Mouse (Mus musculus): ENCODE measurements around the gene Fmnl1. TPM values are rescaled to one million over a fixed set of nuclear protein-coding genes. Genes with fewer than 3 reads are reported as not detected.

Gene Fmnl1
- polyA plus RNA-seq, 1 experiment from 2014 or later: 1.1 TPM

- no peak overlapping the region for H3K27ac ChIP-seq (ENCODE audit: low read depth, low read length)
- no peaks in the 10 kb centered on the region for H3K36me3 ChIP-seq (ENCODE audit: control insufficient read depth, insufficient read depth, low read length)
- no peak for ATAC-seq (replicated peaks; ENCODE audit: insufficient number of reproducible peaks, low FRiP score, low TSS enrichment)
- no peaks in the 10 kb centered on the region for H3K9me3 ChIP-seq (replicated peaks; ENCODE audit: control insufficient read depth, low read length)
- H3K4me1 ChIP-seq (ENCODE audit: control insufficient read depth, insufficient read depth, low read length): peaks cover 12% of the 10 kb centered on the region; the same call in 1 of the 2 replicates
- H3K27me3 ChIP-seq (ENCODE audit: control insufficient read depth, insufficient read depth, low read length): peaks cover 53% of the 10 kb centered on the region
- no peak overlapping the region for H3K9ac ChIP-seq (ENCODE audit: low read depth, low read length)
- H3K4me3 ChIP-seq (ENCODE audit: low read depth, low read length): no peak overlapping the region
- H3K4me2 ChIP-seq: no peak overlapping the region
These were observed 31.5 kb downstream of the Fmnl1 start for GRCm38 (mm10) chr11:103202376-103202775.

- no peak overlapping the region for H3K27ac ChIP-seq (ENCODE audit: low read depth, low read length)
- ATAC-seq (replicated peaks; ENCODE audit: insufficient number of reproducible peaks, low FRiP score, low TSS enrichment): no peak
- H3K4me1 ChIP-seq (ENCODE audit: control insufficient read depth, insufficient read depth, low read length): no peaks in the 10 kb centered on the region
- H3K27me3 ChIP-seq (ENCODE audit: control insufficient read depth, insufficient read depth, low read length): peaks cover 17% of the 10 kb centered on the region
- H3K36me3 ChIP-seq (ENCODE audit: control insufficient read depth, insufficient read depth, low read length): no peaks in the 10 kb centered on the region
- H3K9ac ChIP-seq (ENCODE audit: low read depth, low read length): no peak overlapping the region
- H3K4me3 ChIP-seq (ENCODE audit: low read depth, low read length): no peak overlapping the region
- no peak overlapping the region for H3K4me2 ChIP-seq
- WGBS (ENCODE audit: insufficient replicate concordance): 84% methylated on average over 6 of the region's 6 CpGs
- H3K9me3 ChIP-seq (replicated peaks; ENCODE audit: control insufficient read depth, low read length): no peaks in the 10 kb centered on the region
These were observed 35.3 kb downstream of the Fmnl1 start for GRCm38 (mm10) chr11:103206203-103206602.

GRCm38 (mm10) chr11:103208458-103208857 is 37.6 kb downstream of the Fmnl1 start, which contains the start of gene 1700023F06Rik:
Gene 1700023F06Rik, minus strand, starts transcription at chr11:103208558.
- no peak within 1 kb of the TSS for H3K27ac ChIP-seq (ENCODE audit: low read depth, low read length)
- no peak within 1 kb of the TSS for H3K4me3 ChIP-seq (ENCODE audit: low read depth, low read length)
- no peaks in the 10 kb centered on the region for H3K9me3 ChIP-seq (replicated peaks; ENCODE audit: control insufficient read depth, low read length)
- no peak for ATAC-seq (replicated peaks; ENCODE audit: insufficient number of reproducible peaks, low FRiP score, low TSS enrichment)
- no peaks in the 10 kb centered on the region for H3K4me1 ChIP-seq (ENCODE audit: control insufficient read depth, insufficient read depth, low read length)
- H3K27me3 ChIP-seq (ENCODE audit: control insufficient read depth, insufficient read depth, low read length): peaks cover 4% of the 10 kb centered on the region; the same call in 1 of the 2 replicates
- 88% methylated on average over 3 of the region's 3 CpGs for WGBS (ENCODE audit: insufficient replicate concordance)
- no peak within 1 kb of the TSS for H3K9ac ChIP-seq (ENCODE audit: low read depth, low read length)
- H3K36me3 ChIP-seq (ENCODE audit: control insufficient read depth, insufficient read depth, low read length): no peaks in the 10 kb centered on the region
- no peak within 1 kb of the TSS for H3K4me2 ChIP-seq

- no peak for ATAC-seq (replicated peaks; ENCODE audit: insufficient number of reproducible peaks, low FRiP score, low TSS enrichment)
- Histone ChIP-seq H3K27ac (ENCODE audit: low read depth, low read length) (no peak overlapping the region), H3K9me3 (replicated peaks; ENCODE audit: control insufficient read depth, low read length) (no peaks in the 10 kb centered on the region), H3K4me2 (no peak overlapping the region), H3K9ac (ENCODE audit: low read depth, low read length) (no peak overlapping the region), H3K4me3 (ENCODE audit: low read depth, low read length) (no peak overlapping the region), H3K4me1 (ENCODE audit: control insufficient read depth, insufficient read depth, low read length) (no peaks in the 10 kb centered on the region), H3K27me3 (ENCODE audit: control insufficient read depth, insufficient read depth, low read length) (peaks cover 4% of the 10 kb centered on the region; the same call in 1 of the 2 replicates), H3K36me3 (ENCODE audit: control insufficient read depth, insufficient read depth, low read length) (no peaks in the 10 kb centered on the region)
- WGBS (ENCODE audit: insufficient replicate concordance): 65% methylated on average over 8 of the region's 8 CpGs
These were observed 39.4 kb downstream of the Fmnl1 start for GRCm38 (mm10) chr11:103210291-103210690.

- Histone ChIP-seq H3K27ac (ENCODE audit: low read depth, low read length) (no peak overlapping the region), H3K4me3 (ENCODE audit: low read depth, low read length) (no peak overlapping the region), H3K4me2 (no peak overlapping the region), H3K36me3 (ENCODE audit: control insufficient read depth, insufficient read depth, low read length) (no peaks in the 10 kb centered on the region), H3K27me3 (ENCODE audit: control insufficient read depth, insufficient read depth, low read length) (peaks cover 8% of the 10 kb centered on the region; the same call in 1 of the 2 replicates), H3K9ac (ENCODE audit: low read depth, low read length) (no peak overlapping the region), H3K4me1 (ENCODE audit: control insufficient read depth, insufficient read depth, low read length) (0 out of 2 replicates have a peak, but pooled peaks cover 5% of the 10 kb centered on the region), H3K9me3 (replicated peaks; ENCODE audit: control insufficient read depth, low read length) (no peaks in the 10 kb centered on the region)
- 79% methylated on average over 5 of the region's 5 CpGs for WGBS (ENCODE audit: insufficient replicate concordance)
- ATAC-seq (replicated peaks; ENCODE audit: insufficient number of reproducible peaks, low FRiP score, low TSS enrichment): no peak
These were observed 42.8 kb downstream of the Fmnl1 start for GRCm38 (mm10) chr11:103213712-103214111.

- Histone ChIP-seq H3K4me1 (ENCODE audit: control insufficient read depth, insufficient read depth, low read length) (0 out of 2 replicates have a peak, but pooled peaks cover 5% of the 10 kb centered on the region), H3K9me3 (replicated peaks; ENCODE audit: control insufficient read depth, low read length) (no peaks in the 10 kb centered on the region), H3K4me3 (ENCODE audit: low read depth, low read length) (no peak overlapping the region), H3K9ac (ENCODE audit: low read depth, low read length) (no peak overlapping the region), H3K27me3 (ENCODE audit: control insufficient read depth, insufficient read depth, low read length) (peaks cover 16% of the 10 kb centered on the region), H3K4me2 (no peak overlapping the region), H3K36me3 (ENCODE audit: control insufficient read depth, insufficient read depth, low read length) (no peaks in the 10 kb centered on the region), H3K27ac (ENCODE audit: low read depth, low read length) (no peak overlapping the region)
- 66% methylated on average over 1 of the region's 1 CpGs for WGBS (ENCODE audit: insufficient replicate concordance)
- ATAC-seq (replicated peaks; ENCODE audit: insufficient number of reproducible peaks, low FRiP score, low TSS enrichment): no peak
These were observed 44.4 kb downstream of the Fmnl1 start for GRCm38 (mm10) chr11:103215355-103215754.

GRCm38 (mm10) chr11:103217790-103218516 is 47.0 kb downstream of the Fmnl1 start, which contains the start of gene Spata32:
Gene Spata32, minus strand, starts transcription at chr11:103218432.
- H3K4me2 ChIP-seq: peak within 1 kb of the TSS; percentile 96
- peak within 1 kb of the TSS; percentile 62; the same call in 1 of the 2 replicates for H3K9ac ChIP-seq (ENCODE audit: low read depth, low read length)
- WGBS (ENCODE audit: insufficient replicate concordance): 3% methylated on average over 45 of the region's 45 CpGs
- H3K4me3 ChIP-seq (ENCODE audit: low read depth, low read length): peak within 1 kb of the TSS; percentile 53
- H3K9me3 ChIP-seq (replicated peaks; ENCODE audit: control insufficient read depth, low read length): no peaks in the 10 kb centered on the region
- 0 out of 2 replicates have a peak, but pooled peaks cover 5% of the 10 kb centered on the region for H3K4me1 ChIP-seq (ENCODE audit: control insufficient read depth, insufficient read depth, low read length)
- H3K36me3 ChIP-seq (ENCODE audit: control insufficient read depth, insufficient read depth, low read length): no peaks in the 10 kb centered on the region
- ATAC-seq (replicated peaks; ENCODE audit: insufficient number of reproducible peaks, low FRiP score, low TSS enrichment): peak; percentile 44; the same call in 1 of the 2 replicates
- no peak within 1 kb of the TSS for H3K27ac ChIP-seq (ENCODE audit: low read depth, low read length)
- H3K27me3 ChIP-seq (ENCODE audit: control insufficient read depth, insufficient read depth, low read length): peaks cover 15% of the 10 kb centered on the region

- Histone ChIP-seq H3K27ac (ENCODE audit: low read depth, low read length) (no peak overlapping the region), H3K4me3 (ENCODE audit: low read depth, low read length) (peak overlapping the region; percentile 53), H3K4me1 (ENCODE audit: control insufficient read depth, insufficient read depth, low read length) (0 out of 2 replicates have a peak, but pooled peaks cover 5% of the 10 kb centered on the region), H3K9ac (ENCODE audit: low read depth, low read length) (peak overlapping the region; percentile 62; the same call in 1 of the 2 replicates), H3K9me3 (replicated peaks; ENCODE audit: control insufficient read depth, low read length) (no peaks in the 10 kb centered on the region), H3K27me3 (ENCODE audit: control insufficient read depth, insufficient read depth, low read length) (peaks cover 15% of the 10 kb centered on the region), H3K4me2 (peak overlapping the region; percentile 96), H3K36me3 (ENCODE audit: control insufficient read depth, insufficient read depth, low read length) (no peaks in the 10 kb centered on the region)
- 27% methylated on average over 6 of the region's 6 CpGs for WGBS (ENCODE audit: insufficient replicate concordance)
- no peak for ATAC-seq (replicated peaks; ENCODE audit: insufficient number of reproducible peaks, low FRiP score, low TSS enrichment)
These were observed 47.6 kb downstream of the Fmnl1 start for GRCm38 (mm10) chr11:103218517-103218901.

All from heart, embryonic 11.5 days (tissue).